Mouse (Mus musculus): ENCODE measurements around the gene Ogfod1.

Ogfod1 gene

GRCm38 (mm10) chr8:94068793-94069192, 31.8 kb downstream of the Ogfod1 start:
- in situ Hi-C loops (cut with MboI; ENCODE audit: low sequenced_read_pairs), result no loop called here

- in situ Hi-C loops (cut with MboI; ENCODE audit: low sequenced_read_pairs), result no loop called here
Observed at GRCm38 (mm10) chr8:94076461-94077192, 39.6 kb downstream of the Ogfod1 start.

DNA sequence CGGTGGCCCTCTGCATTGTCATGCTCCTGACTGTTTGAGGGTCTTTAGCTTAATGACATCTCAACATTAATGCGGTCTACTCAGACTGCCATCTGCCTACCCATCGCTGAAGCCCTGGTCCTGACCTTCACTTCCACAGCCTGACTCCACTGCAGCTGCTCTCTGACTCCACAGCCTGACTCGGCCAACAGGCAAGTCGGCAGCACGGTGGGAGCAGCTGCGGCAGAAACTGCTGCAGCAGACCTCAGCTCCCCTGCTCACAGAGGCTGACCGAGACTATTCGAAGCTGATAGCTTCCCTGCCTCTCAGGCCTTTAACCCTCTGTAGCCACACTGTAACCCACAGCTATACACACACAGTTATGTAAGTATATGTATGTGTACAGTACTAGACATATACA, 51.0 kb downstream of the Ogfod1 start:
- in situ Hi-C loops (cut with MboI; ENCODE audit: low sequenced_read_pairs), result no loop called here

- in situ Hi-C loops (cut with MboI; ENCODE audit: low sequenced_read_pairs), result no loop called here
Observed at GRCm38 (mm10) chr8:94089715-94090114, 52.7 kb downstream of the Ogfod1 start.

GRCm38 (mm10) chr8:94092848-94093247, 55.9 kb downstream of the Ogfod1 start:
- in situ Hi-C loops (cut with MboI; ENCODE audit: low sequenced_read_pairs), result no loop called here

GRCm38 (mm10) chr8:94094281-94094680, 57.3 kb downstream of the Ogfod1 start:
- in situ Hi-C loops (cut with MboI; ENCODE audit: low sequenced_read_pairs), result no loop called here

GRCm38 (mm10) chr8:94098081-94098974, 61.3 kb downstream of the Ogfod1 start, which contains the start of gene Bbs2:
Gene Bbs2, minus strand, starts transcription at chr8:94098928.
- in situ Hi-C loops (cut with MboI; ENCODE audit: low sequenced_read_pairs), result no loop called here

DNA sequence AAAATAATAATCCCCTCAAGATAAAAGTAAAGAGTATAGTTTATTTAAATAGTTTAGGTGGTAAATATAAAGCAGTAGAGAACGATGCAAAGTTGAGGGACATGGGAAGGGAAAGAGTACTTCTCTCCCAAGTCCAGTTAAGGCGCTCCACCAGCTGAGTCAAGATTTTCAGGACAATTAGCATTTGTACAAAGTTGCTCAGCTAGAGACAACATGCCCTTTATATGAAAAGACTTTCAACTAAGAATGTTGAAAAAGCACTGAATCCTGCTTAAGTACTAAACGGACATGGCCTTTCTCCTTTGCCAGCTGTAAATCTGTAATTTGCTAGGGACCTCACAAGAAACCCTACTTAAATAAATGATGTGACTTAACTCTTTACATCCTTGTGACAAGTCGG, 62.0 kb downstream of the Ogfod1 start:
- in situ Hi-C loops (cut with MboI; ENCODE audit: low sequenced_read_pairs), result no loop called here

DNA sequence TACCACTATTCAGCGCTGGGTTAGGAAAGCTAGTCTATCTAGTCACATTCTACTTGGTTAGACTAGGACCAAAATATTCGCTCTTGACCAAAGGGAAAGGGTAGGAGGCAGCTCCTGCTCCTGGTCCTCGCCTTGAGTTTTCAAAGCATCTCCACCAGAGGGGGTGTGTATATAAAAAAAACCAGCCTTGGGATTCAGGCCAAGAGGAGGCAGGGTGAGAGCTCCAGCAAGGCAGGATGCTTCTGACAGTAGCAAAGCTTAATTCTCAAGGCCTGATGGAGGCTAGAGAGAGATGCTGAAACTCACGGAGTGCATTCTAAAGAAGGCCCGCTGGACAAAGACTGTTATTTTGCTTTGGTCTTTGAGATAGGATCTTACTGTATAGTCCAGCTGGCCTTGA, 67.1 kb downstream of the Ogfod1 start:
- in situ Hi-C loops (cut with MboI; ENCODE audit: low sequenced_read_pairs), result no loop called here

GRCm38 (mm10) chr8:94107871-94108270, 70.9 kb downstream of the Ogfod1 start:
- in situ Hi-C loops (cut with MboI; ENCODE audit: low sequenced_read_pairs), result no loop called here

DNA sequence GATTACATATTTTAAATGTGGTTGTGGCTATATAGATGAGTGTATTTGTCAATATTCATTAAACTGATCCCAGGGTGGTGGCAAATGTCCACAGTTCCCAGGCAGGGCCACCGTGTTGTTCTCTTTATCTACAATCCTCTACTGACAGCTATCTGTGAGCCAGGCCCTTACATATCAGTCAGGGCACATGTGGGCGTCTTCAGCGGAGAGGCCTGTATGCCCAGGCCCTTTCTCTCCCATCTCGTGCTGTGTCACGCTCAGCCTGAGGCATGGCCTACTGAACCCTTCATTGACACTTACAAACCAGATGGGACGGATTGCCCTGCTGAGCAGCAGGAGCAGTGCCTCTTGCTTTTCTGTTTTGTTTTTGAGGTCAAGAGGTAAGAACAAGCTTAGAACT, 72.4 kb downstream of the Ogfod1 start:
- in situ Hi-C loops (cut with MboI; ENCODE audit: low sequenced_read_pairs), result no loop called here

GRCm38 (mm10) chr8:94109835-94110234, 72.8 kb downstream of the Ogfod1 start:
- in situ Hi-C loops (cut with MboI; ENCODE audit: low sequenced_read_pairs), result no loop called here

DNA sequence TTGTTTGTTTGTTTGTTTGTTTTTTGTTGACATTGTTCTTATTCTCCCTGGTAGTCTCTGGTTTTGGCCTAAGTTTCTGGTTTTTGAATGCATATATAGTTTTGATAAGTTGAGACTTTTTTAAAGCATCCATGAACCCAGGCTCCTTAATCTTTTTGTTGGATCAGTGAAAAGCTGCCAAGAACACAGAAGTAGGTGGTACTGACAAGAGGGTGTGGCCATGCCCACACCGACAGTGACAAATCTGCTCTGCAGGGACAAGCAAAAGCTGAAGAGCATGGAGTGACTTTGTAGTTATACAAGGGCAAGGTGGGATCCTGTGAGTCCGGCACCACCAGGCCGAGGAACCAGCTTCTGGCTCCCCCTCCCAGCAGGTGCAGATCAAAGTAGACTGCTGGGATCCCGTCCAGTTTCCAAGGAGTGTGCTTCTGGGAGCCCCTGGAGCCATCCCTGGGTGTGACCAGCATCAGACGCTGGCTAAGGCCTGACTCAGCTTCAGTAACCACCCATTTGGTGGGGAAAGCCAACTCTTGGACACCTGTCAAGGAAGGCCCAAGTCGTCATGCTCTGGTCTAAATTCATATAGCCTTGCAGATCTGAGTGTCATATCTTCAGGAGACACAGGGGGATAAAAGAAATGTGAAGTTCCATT, 73.7 kb downstream of the Ogfod1 start:
- in situ Hi-C loops (cut with MboI; ENCODE audit: low sequenced_read_pairs), result no loop called here

- in situ Hi-C loops (cut with MboI; ENCODE audit: low sequenced_read_pairs), result no loop called here
Observed at GRCm38 (mm10) chr8:94113435-94113834, 76.4 kb downstream of the Ogfod1 start.

- in situ Hi-C loops (cut with MboI; ENCODE audit: low sequenced_read_pairs), result no loop called here
Observed at GRCm38 (mm10) chr8:94113972-94114371, 77.0 kb downstream of the Ogfod1 start.
